Mouse (Mus musculus) lung, postnatal 25 days (tissue): ENCODE data around the gene Nck2.
"Not testable (repeated sequence)": the region's sequence is repeated elsewhere in the genome, so short reads cannot be mapped to it uniquely, and the experiment has no call there.

ENCODE experiments used
- DNase-seq: peaks from one replicate; pipeline ENCODE4 v3.0.0; 2022; ENCODE audit warnings: low spot score

Gene Nck2

DNA sequence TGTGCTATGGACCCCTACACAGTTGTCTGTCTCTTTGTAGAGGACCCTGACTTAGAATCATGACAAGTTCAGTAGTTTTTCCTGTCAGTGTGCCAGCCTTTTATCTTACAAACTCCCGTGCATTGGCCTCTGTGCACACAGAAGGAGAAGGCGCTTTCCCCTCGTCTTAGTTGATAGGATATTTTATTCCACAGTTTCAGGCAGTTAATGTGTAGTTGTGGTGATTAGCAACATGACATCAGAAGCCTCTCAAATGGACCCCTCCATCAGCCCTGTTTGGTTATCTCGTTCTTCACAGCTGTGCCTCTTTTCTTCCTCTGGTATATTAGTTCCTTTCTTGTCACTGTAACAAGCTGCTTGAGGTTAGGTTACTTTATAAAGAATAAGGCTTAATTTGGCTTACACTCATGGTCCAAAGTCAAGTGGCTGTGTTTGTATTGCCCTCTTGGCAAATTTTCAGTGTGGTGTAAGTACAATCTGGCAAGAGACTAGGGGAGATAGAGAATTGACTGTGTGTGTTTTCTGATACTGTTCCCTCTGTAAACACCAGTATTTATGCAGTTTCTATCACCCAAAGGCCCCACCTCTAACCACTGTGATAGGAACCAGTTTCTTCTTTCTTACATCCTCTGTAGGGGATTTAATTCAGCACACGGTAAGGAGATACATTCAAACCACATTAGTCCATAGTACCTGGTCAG, 89.8 kb downstream of the Nck2 start:
- DNase-seq, result no peak

GRCm38 (mm10) chr1:43535519-43536000, 91.2 kb downstream of the Nck2 start:
- DNase-seq, result peak; percentile 12

GRCm38 (mm10) chr1:43536266-43536665, 91.9 kb downstream of the Nck2 start:
- no peak for DNase-seq

- DNase-seq, result no peak
Measured at GRCm38 (mm10) chr1:43537021-43537420, 92.6 kb downstream of the Nck2 start.

DNA sequence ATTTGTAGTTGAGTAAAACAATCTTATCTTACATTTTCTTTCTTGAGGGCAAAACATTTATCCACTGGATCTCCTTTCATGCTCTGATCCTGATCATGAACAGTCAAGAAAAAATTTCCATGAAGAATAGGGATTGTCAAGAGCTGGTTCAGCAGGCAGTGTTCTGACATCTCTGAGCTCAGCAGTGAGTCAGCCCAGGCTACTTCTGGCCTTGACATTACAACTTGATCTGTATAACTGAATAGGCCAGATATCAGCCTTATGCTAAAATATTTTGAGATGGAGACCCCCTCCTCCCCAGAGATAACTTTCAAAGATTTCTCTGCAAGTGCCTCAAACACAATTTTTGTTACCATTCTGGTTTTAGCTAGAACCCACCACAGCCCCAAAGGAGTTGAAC, 93.1 kb downstream of the Nck2 start:
- no peak for DNase-seq

DNA sequence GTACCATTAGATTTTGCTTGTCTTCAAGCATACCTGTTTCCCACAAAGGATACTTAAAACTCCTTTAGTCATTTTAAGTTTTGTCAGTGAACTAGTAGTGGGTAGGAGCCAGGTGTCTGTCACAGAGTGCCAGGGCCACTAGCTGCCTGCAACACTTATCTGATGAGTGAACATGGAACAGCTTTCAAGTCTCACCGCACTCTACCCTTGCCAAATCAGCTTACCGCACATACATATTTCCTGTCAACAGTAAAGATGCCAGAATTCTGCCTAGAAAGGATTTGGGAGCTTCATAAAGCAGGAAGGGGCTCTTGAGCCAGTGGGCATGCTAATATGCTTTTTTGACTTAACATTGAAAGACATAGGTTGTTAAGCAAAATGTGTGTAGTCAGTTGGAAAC, 94.3 kb downstream of the Nck2 start:
- no peak for DNase-seq

GRCm38 (mm10) chr1:43539689-43540380, 95.5 kb downstream of the Nck2 start:
- no peak for DNase-seq

GRCm38 (mm10) chr1:43542339-43542738, 98.0 kb downstream of the Nck2 start:
- DNase-seq, result peak; percentile 22

DNA sequence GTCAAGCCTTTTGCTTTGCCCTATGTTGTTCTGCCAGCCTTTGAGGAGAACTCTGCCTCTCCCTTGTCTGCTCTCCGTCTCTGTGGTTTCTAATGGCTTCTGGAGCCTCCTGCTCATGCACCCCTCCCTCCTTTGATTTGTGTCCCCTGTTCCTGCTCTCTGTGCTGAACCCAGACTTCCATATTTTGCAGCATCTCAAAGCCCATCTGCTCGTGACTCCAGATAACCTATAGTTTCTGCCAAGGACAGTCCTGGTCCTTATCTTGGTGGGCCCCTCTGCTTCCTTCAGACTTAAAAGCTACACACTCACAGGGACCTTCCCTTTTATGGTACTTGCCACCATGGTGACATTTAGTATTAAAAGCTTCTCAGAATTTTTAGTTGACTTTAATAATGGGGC, 103.3 kb downstream of the Nck2 start:
- no peak for DNase-seq

DNA sequence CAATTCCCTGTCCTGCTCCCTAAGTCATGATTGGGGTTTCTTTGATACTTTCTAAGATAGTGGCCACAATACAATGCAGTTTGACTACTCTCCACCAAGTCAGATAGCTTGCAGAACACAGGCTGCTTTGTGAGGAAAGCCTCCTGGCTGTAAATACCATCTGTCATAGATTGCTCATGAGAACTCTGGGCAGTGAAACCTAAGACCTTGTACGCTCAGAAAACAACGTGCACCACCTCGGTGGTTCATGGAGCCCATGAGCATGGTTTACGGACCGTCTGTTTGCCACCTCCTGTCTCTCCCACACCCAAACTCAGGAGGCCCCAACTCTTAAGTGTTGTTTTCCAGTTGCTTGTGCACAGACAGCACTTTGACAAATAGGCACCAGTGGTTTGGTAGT, 104.4 kb downstream of the Nck2 start:
- no peak for DNase-seq

GRCm38 (mm10) chr1:43550525-43550924, 106.1 kb downstream of the Nck2 start:
- DNase-seq, result no peak

DNA sequence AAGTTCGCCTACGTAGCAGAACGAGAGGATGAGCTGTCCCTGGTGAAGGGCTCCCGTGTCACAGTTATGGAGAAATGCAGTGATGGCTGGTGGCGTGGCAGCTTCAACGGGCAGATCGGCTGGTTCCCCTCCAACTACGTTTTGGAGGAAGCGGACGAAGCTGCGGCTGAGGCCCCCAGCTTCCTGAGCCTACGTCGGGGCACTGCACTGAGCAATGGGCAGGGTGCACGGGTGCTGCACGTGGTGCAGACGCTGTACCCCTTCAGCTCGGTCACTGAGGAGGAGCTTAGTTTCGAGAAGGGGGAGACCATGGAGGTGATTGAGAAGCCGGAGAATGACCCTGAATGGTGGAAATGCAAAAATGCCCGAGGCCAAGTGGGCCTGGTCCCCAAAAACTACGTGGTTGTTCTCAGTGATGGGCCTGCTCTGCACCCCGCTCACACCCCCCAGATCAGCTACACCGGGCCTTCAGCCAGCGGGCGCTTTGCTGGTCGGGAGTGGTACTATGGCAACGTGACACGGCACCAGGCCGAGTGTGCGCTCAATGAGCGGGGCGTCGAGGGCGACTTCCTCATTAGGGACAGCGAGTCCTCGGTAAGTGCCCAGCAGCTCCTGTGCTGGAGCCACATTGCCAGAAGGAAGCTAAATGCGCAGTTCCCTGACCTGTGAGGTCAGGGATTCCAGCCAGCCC, 109.8 kb downstream of the Nck2 start:
- not testable (repeated sequence) for DNase-seq

- DNase-seq, result no peak
Measured at GRCm38 (mm10) chr1:43555222-43555974, 111.0 kb downstream of the Nck2 start.

DNA sequence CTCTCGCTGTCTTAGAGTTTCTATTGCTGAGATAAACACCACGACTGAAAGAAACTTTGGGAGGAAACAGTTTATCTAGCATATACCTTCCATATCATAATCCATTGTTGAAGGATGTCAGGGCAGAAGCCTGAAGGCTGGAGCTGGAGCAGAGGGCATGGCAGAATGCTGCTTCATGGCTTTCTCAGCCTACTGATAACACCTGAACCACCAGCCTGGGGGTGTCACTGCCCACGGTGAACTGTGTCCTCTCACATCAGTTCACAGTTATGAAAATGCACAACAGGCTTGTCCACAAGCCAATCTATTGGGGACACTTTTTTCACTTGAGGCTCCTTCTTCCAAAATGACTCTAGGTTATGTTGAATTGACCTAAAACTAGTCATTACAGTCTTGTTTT, 114.0 kb downstream of the Nck2 start:
- DNase-seq, result no peak

- DNase-seq, result no peak
Measured at GRCm38 (mm10) chr1:43559043-43559692, 114.8 kb downstream of the Nck2 start.

DNA sequence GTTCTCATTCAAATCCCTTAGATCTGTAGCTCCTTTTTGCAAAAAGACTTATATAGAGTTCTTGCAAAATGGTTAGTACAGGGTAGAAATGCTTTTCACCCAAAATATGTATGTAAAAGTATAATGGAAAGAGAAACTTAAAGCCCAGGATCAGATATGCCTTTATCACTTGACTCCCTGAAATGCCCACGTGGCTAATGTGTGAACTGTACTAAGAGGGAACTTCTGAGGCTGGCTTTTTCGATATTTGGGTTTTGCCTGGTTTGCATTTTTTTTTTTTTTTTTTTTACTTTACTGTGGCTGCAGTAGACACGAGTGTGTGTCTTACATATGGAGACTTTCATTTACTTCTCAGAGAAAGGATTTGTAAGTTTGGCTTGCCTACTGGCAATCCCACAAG, 116.7 kb downstream of the Nck2 start:
- no peak for DNase-seq

- no peak for DNase-seq
Measured at GRCm38 (mm10) chr1:43562002-43562666, 117.8 kb downstream of the Nck2 start.

DNA sequence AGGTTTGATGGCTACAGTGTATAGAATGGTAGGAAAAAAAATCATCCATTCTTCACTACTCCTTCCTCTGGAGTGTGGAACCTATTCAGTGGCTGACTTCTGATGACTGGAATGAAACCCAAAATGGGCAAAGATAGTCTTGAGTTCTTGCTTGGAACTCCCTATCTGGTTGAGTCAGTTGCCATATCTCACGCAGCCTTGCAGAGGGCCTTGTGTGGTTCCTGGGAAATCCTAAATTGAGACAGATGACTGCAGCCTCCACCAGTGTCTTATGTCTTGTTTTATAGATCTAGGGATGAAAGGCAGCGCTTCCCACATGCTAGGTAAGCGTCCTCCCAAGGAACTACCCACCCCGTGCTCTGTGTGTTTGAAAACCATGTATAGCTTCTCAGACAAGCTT, 120.9 kb downstream of the Nck2 start:
- no peak for DNase-seq

DNA sequence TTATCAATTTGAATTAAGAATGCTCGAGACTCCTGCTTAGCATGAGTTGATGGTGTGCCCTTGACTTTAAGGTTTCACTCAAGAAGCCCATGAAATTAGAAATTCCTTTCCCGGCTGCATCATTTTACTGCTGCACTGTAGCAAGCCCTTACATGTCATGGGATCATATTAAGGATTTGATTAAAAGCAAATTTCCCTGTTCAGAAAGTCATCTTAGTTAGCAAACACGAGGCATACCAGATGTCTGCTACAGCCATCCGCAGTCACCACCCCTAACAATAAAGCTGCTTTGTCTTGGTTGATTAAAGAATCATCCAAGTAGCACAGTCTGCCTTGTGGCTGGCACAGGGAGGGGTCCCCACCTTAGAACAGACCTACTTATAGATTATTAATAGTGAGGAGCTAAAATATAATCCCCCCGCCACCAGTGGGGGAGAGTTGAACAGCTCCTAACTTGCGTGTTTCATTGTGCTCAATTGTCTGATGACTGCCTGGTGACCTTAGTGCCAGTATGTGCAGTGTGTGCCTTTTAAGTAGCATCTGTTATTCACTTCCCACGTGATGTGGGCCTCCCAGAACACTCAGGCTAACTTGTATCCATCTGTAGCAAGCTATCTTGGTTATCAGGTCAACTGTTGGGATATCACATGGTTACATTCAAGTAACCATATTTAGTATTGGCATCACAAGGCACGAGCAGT, 122.4 kb downstream of the Nck2 start:
- DNase-seq, result no peak

- DNase-seq, result no peak
Measured at GRCm38 (mm10) chr1:43568824-43569223, 124.4 kb downstream of the Nck2 start.

- no peak for DNase-seq
Measured at GRCm38 (mm10) chr1:43571105-43571504, 126.7 kb downstream of the Nck2 start.
